Mouse (Mus musculus): ENCODE measurements around the gene Hscb.

The Hscb gene

GRCm38 (mm10) chr5:110835959-110836358, 3.6 kb downstream of the Hscb start:
- intact Hi-C loops (cut with DNase I) = loop anchor here (2.0 to 10.0 kb wide), 2 partner anchors 87 to 429 kb away; no protein-coding TSS in a partner anchor

GRCm38 (mm10) chr5:110831036-110831720, 8.4 kb downstream of the Hscb start:
- intact Hi-C loops (cut with DNase I) = loop anchor here (10.0 kb wide), 1 partner anchor 434 kb away; no protein-coding TSS in a partner anchor

- intact Hi-C loops (cut with DNase I) = no loop called here
Measured at GRCm38 (mm10) chr5:110827576-110827975, 12.0 kb downstream of the Hscb start.

GRCm38 (mm10) chr5:110826781-110827495, 12.6 kb downstream of the Hscb start:
- intact Hi-C loops (cut with DNase I) = no loop called here

GRCm38 (mm10) chr5:110824421-110824820, 15.2 kb downstream of the Hscb start:
- intact Hi-C loops (cut with DNase I) = no loop called here

- intact Hi-C loops (cut with DNase I) = loop anchor here (5.0 kb wide), 1 partner anchor 37 kb away; the partner anchor contains the start of gene Ep400
Measured at GRCm38 (mm10) chr5:110809667-110810325, 29.8 kb downstream of the Hscb start, which contains the start of gene Ulk1. Ulk1 (minus strand) TSS chr5:110810097.

- intact Hi-C loops (cut with DNase I) = loop anchor here (5.0 kb wide), 1 partner anchor 37 kb away; the partner anchor contains the start of gene Ep400
Measured at GRCm38 (mm10) chr5:110808821-110809666, 30.5 kb downstream of the Hscb start.

GRCm38 (mm10) chr5:110808061-110808631, 31.4 kb downstream of the Hscb start:
- intact Hi-C loops (cut with DNase I) = loop anchor here (5.0 kb wide), 1 partner anchor 36 kb away; the partner anchor contains the start of gene Ep400

GRCm38 (mm10) chr5:110807453-110807852, 32.1 kb downstream of the Hscb start:
- intact Hi-C loops (cut with DNase I) = loop anchor here (5.0 kb wide), 1 partner anchor 35 kb away; the partner anchor contains the start of gene Ep400

- intact Hi-C loops (cut with DNase I) = loop anchor here (5.0 kb wide), 1 partner anchor 34 kb away; the partner anchor contains the start of gene Ep400
Measured at GRCm38 (mm10) chr5:110806676-110807075, 32.9 kb downstream of the Hscb start.

- intact Hi-C loops (cut with DNase I) = loop anchor here (5.0 kb wide), 1 partner anchor 34 kb away; the partner anchor contains the start of gene Ep400
Measured at GRCm38 (mm10) chr5:110806154-110806553, 33.4 kb downstream of the Hscb start.

GRCm38 (mm10) chr5:110804012-110804743, 35.4 kb downstream of the Hscb start:
- intact Hi-C loops (cut with DNase I) = no loop called here

GRCm38 (mm10) chr5:110802809-110803208, 36.8 kb downstream of the Hscb start:
- intact Hi-C loops (cut with DNase I) = no loop called here

GRCm38 (mm10) chr5:110802186-110802585, 37.4 kb downstream of the Hscb start:
- intact Hi-C loops (cut with DNase I) = no loop called here

- intact Hi-C loops (cut with DNase I) = no loop called here
Measured at GRCm38 (mm10) chr5:110801036-110801624, 38.4 kb downstream of the Hscb start.

GRCm38 (mm10) chr5:110797696-110798095, 41.9 kb downstream of the Hscb start:
- intact Hi-C loops (cut with DNase I) = no loop called here

GRCm38 (mm10) chr5:110794363-110794762, 45.2 kb downstream of the Hscb start:
- intact Hi-C loops (cut with DNase I) = no loop called here

- intact Hi-C loops (cut with DNase I) = no loop called here
Measured at GRCm38 (mm10) chr5:110788684-110789083, 50.9 kb downstream of the Hscb start.

All from adrenal gland (tissue).